Mouse (Mus musculus) megakaryocyte progenitor cell, adult 5-6 weeks (primary cell): ENCODE measurements around the gene Zic1. TPM values are rescaled to one million over a fixed set of nuclear protein-coding genes. Genes with fewer than 3 reads are reported as not detected.

Source experiments
- ATAC-seq: replicated peaks from 2 replicates; pipeline ENCODE4 v1.8.0; 2016; ENCODE audit warnings: mild to moderate bottlenecking, moderate TSS enrichment, inconsistent platforms; ENCODE audit not compliant: poor library complexity
- total RNA-seq, 2 experiments: library from RNA; stranded (forward) in 1 of 2; stranded (reverse) in 1 of 2; fragments of 157-497, 149-512 nt in 1 of 2; fragments of 200-1000 nt in 1 of 2; gene quantifications; 2 replicates each; pipeline versions ENCODE4 v1.2.3 to v1.2.4; 2015 to 2017

Gene Zic1
- total RNA-seq (2015) (not detected in 2 replicates), total RNA-seq (2017) (not detected in 2 replicates)

- ATAC-seq = no peak
These were observed at the start of gene Zic1 for GRCm38 (mm10) chr9:91365664-91366063. Gene Zic1, minus strand, starts transcription at chr9:91365810.

- ATAC-seq = no peak
These were observed 48.5 kb upstream of the Zic1 start for GRCm38 (mm10) chr9:91414007-91414661.

- ATAC-seq = no peak
These were observed 44.2 kb upstream of the Zic1 start for GRCm38 (mm10) chr9:91409771-91410170.

GRCm38 (mm10) chr9:91406258-91406763, 40.7 kb upstream of the Zic1 start:
- no peak for ATAC-seq

GRCm38 (mm10) chr9:91405753-91406178, 40.2 kb upstream of the Zic1 start:
- no peak for ATAC-seq

GRCm38 (mm10) chr9:91404905-91405752, 39.5 kb upstream of the Zic1 start:
- ATAC-seq = no peak

GRCm38 (mm10) chr9:91404229-91404628, 38.6 kb upstream of the Zic1 start:
- no peak for ATAC-seq

GRCm38 (mm10) chr9:91401471-91401870, 35.9 kb upstream of the Zic1 start:
- no peak for ATAC-seq

GRCm38 (mm10) chr9:91400482-91401093, 35.0 kb upstream of the Zic1 start:
- ATAC-seq = no peak

- ATAC-seq = no peak
These were observed 34.4 kb upstream of the Zic1 start for GRCm38 (mm10) chr9:91399976-91400375.

- no peak for ATAC-seq
These were observed 29.6 kb upstream of the Zic1 start for GRCm38 (mm10) chr9:91395066-91395772.

- no peak for ATAC-seq
These were observed 28.6 kb upstream of the Zic1 start for GRCm38 (mm10) chr9:91394211-91394646.

- no peak for ATAC-seq
These were observed 27.9 kb upstream of the Zic1 start for GRCm38 (mm10) chr9:91393376-91394068.

- ATAC-seq = no peak
These were observed 22.6 kb upstream of the Zic1 start for GRCm38 (mm10) chr9:91388173-91388572.

GRCm38 (mm10) chr9:91387740-91388080, 22.1 kb upstream of the Zic1 start:
- ATAC-seq = no peak

- ATAC-seq = no peak
These were observed 21.5 kb upstream of the Zic1 start for GRCm38 (mm10) chr9:91386891-91387739.

- no peak for ATAC-seq
These were observed 20.9 kb upstream of the Zic1 start for GRCm38 (mm10) chr9:91386502-91386890.

- no peak for ATAC-seq
These were observed 20.2 kb upstream of the Zic1 start for GRCm38 (mm10) chr9:91385561-91386430.
